Mouse (Mus musculus) C2C12 (cell line): ENCODE results near the gene Mettl17. TPM values are rescaled to one million over a fixed set of nuclear protein-coding genes. Genes with fewer than 3 reads are reported as not detected.
A peak's percentile ranks its signal among the peaks of the same experiment; 100 is the strongest.

Experiments used
- H3K27me3 ChIP-seq: one replicate; pipeline ENCODE4 v1.6.1; 2011; ENCODE audit not compliant: control insufficient read depth, insufficient read depth, insufficient read length
- H3K36me3 ChIP-seq: one replicate; pipeline ENCODE4 v1.6.1; 2011; ENCODE audit not compliant: control insufficient read depth, insufficient read depth
- H3K4me3 ChIP-seq: one replicate; pipeline ENCODE4 v1.5.1; 2011; ENCODE audit warnings: mild to moderate bottlenecking, control low read depth; ENCODE audit not compliant: poor library complexity, insufficient read depth, severe bottlenecking
- H3K79me2 ChIP-seq: one replicate; pipeline ENCODE4 v1.6.1; 2011; ENCODE audit not compliant: control insufficient read depth, insufficient read depth
- H3K79me3 ChIP-seq: one replicate; pipeline ENCODE4 v1.6.1; 2011; ENCODE audit warnings: low read depth, control low read depth
- H3ac ChIP-seq: one replicate; pipeline ENCODE3; 2011; ENCODE audit warnings: low read depth; ENCODE audit not compliant: control insufficient read depth, insufficient read length
- CEBPB ChIP-seq: IDR thresholded peaks from one replicate; pipeline ENCODE4 v1.6.1; 2011; ENCODE audit warnings: low read depth, mild to moderate bottlenecking, control low read depth, moderate library complexity
- CTCF ChIP-seq: IDR thresholded peaks from one replicate; pipeline ENCODE4 v1.5.1; 2011; ENCODE audit not compliant: control insufficient read depth, insufficient read depth, insufficient read length
- FOSL1 ChIP-seq: IDR thresholded peaks from one replicate; pipeline ENCODE4 v1.8.0; 2011; ENCODE audit warnings: mild to moderate bottlenecking, low read length; ENCODE audit not compliant: poor library complexity, insufficient read depth, severe bottlenecking
- MAX ChIP-seq: IDR thresholded peaks from one replicate; pipeline ENCODE4 v1.6.1; 2011; ENCODE audit warnings: mild to moderate bottlenecking, control low read depth
- MYOD1 ChIP-seq: IDR thresholded peaks from one replicate; pipeline ENCODE4 v1.6.1; 2011; ENCODE audit warnings: low read depth; ENCODE audit not compliant: control insufficient read depth, insufficient read length
- MYOG ChIP-seq: IDR thresholded peaks from one replicate; pipeline ENCODE4 v1.6.1; 2011; ENCODE audit not compliant: control insufficient read depth, insufficient read length; ENCODE audit errors: extremely low read depth
- USF1 ChIP-seq: IDR thresholded peaks from one replicate; pipeline ENCODE4 v1.6.1; 2011; ENCODE audit warnings: low read depth, mild to moderate bottlenecking, control low read depth, moderate library complexity
- polyA plus RNA-seq: library from polyadenylated mRNA; unstranded; fragments of >200 nt; fragmentation: generic; extraction: Trizol; gene quantifications from one replicate; pipeline ENCODE4 v1.2.1, GENCODE M21; 2012; ENCODE audit warnings: missing spikeins

Gene Mettl17
- polyA plus RNA-seq, 1 experiment = 20.1 TPM

DNA sequence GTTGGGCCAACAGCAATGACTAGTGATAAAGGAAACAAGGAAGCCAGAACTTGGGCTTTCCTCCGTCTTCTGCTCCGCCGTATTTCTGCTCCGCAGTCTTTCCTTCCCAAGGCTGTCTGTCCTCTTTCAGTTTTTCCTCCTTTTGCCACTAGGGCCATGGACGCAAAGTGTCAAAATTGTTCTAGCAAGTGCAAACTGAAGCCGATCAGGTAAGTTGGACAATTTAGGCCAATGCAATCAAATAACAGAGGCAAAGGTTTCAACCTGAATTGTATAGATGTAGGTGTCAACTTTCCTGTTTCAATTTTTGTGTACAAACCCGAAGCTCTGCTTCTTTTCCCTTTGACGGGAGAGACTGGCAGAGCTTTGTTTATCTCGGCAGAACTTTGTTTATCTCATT lies 45.3 kb downstream of the Mettl17 start:
- Histone ChIP-seq H3K79me2 (no peaks in the 10 kb centered on the region), H3ac (no peak overlapping the region), H3K79me3 (no peaks in the 10 kb centered on the region), H3K27me3 (no peaks in the 10 kb centered on the region), H3K36me3 (no peaks in the 10 kb centered on the region), H3K4me3 (no peak overlapping the region)
- TF ChIP-seq CEBPB (no peak), FOSL1 (no peak), CTCF (no peak), MAX (no peak), MYOG (no peak), MYOD1 (no peak), USF1 (no peak)

DNA sequence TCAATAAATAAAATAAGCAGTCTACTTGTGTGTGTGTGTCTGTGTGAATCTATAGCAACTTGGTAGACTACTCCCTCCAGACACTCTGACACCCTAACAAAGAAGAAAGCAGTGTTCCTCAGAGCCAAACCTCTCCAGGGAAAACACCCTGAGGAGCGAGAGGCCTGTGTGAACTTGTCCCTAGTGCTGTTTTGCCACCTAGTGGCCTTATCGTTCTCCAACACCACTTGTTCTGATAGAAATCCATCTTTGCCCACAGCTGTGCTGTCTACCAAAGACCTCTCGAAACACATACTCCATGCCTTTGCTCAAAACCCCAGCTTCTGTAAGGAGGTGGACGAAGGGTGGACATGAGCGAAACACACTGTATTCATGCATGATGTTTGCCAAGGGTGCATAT lies 46.2 kb downstream of the Mettl17 start:
- no peaks in the 10 kb centered on the region for H3K36me3 ChIP-seq
- H3K4me3 ChIP-seq = no peak overlapping the region

DNA sequence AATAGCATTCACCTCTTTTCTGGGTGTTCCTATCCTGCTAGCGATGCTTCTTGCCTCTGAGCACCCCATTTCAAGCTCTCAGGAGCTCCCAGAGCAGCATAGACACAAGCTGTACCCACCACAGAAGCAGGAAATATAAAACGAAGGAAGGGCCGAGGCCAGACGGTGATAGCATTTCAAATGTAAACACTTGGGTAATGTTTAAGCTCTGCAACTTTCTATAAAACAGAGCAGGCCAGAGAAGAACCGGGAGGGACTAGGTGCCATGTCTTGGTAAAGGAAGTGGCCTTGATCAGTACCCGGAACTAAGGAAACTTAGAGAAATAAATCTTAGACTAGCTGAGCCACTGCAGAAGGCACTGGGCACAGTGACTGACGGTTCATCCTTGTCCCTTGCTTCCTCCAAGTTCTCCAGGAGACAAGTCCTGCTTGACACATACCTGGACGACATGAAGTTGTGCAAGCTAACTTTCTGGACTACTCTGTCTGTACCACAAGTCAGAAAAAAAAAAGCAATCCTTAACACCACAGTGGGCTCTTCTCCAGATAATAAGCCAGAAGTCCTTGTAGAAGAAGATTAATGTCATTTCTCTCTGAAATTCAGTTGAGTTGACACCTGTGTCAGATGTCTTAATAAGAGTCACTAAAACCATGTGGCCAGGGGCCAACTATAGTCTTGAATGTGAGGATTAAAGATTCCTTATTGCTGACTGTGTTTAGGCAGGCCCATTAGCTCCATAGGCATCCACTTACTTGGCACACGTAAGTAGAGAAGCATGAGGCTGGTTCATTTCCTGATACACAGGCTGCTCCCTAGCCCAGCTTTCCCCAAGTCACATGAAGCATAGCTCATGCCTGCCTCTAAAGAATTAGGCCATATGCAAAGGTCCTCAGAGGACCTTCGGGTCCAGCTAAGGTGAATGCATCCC lies 47.7 kb downstream of the Mettl17 start:
- TF ChIP-seq USF1 = no peak
- no peak for TF ChIP-seq MYOD1
- no peak for TF ChIP-seq CEBPB
- TF ChIP-seq FOSL1 = no peak
- TF ChIP-seq MAX = no peak
- no peak for TF ChIP-seq MYOG
- TF ChIP-seq CTCF = no peak
- Histone ChIP-seq H3K79me3 (no peaks in the 10 kb centered on the region), H3K36me3 (no peaks in the 10 kb centered on the region), H3ac (no peak overlapping the region), H3K4me3 (no peak overlapping the region), H3K27me3 (no peaks in the 10 kb centered on the region), H3K79me2 (no peaks in the 10 kb centered on the region)

More for the DNA sequence above, 46.2 kb downstream of the Mettl17 start:
- H3ac ChIP-seq = no peak overlapping the region
- no peaks in the 10 kb centered on the region for H3K79me3 ChIP-seq
- TF ChIP-seq CTCF (peak; percentile 15), FOSL1 (no peak)
- no peaks in the 10 kb centered on the region for H3K79me2 ChIP-seq
- no peaks in the 10 kb centered on the region for H3K27me3 ChIP-seq

DNA sequence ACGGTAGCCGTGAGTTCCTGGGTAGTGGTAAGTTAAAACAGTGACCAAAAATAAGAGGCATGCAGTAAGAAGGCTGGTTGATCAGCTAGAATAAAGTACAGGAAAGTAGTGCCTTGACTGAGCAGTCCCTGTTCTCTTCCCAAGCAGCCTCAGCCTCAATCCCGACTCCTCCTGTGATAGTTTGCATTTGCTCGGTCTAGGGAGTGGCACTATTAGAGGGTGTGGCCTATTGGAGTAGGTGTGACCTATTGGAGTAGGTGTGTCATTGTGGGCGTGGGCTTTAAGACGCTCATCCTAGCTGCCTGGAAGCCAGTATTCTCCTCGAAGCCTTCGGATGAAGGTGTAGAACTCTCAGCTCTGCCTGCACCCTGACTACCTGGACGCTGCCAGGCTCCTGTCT lies 54.4 kb downstream of the Mettl17 start:
- no peaks in the 10 kb centered on the region for H3K36me3 ChIP-seq
- H3K4me3 ChIP-seq = no peak overlapping the region
- H3K79me3 ChIP-seq = no peaks in the 10 kb centered on the region
- no peaks in the 10 kb centered on the region for H3K27me3 ChIP-seq
- H3K79me2 ChIP-seq = no peaks in the 10 kb centered on the region
- H3ac ChIP-seq = no peak overlapping the region
- TF ChIP-seq CTCF = no peak
- no peak for TF ChIP-seq FOSL1
- no peak for TF ChIP-seq USF1
- TF ChIP-seq MYOG = no peak
- TF ChIP-seq CEBPB = no peak
- no peak for TF ChIP-seq MAX
- TF ChIP-seq MYOD1 = no peak

DNA sequence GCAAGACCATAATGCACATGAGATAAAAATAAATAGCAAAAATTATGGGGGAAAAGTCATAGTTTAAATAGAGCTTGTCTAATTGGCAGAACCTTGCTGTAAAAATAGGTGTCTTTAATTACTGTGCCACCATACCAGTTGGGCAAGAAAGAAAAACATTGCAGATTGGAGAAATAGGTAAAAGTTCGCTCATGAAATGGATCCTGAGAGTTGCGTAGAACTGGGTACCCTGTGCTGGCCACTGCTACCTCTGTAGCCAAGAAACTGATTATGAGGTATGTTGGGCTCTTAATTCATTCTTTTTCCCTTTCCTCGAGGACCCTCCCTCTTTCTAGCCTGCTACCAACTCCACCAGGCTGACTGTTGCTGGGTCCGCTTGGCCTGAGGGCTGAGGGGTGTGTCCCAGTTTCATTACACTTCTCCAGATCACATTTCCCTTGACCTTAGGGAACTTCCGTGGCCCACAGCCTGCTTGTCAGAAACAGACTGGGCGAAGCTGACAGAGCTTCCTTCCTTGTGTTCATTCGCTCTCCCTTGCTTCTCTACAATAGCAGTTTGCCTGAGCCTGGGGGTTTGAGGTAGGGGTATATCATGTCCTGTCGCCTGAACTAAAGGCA lies 56.4 kb downstream of the Mettl17 start:
- TF ChIP-seq USF1 (no peak), CEBPB (no peak), FOSL1 (no peak), MAX (no peak), MYOG (no peak), MYOD1 (no peak), CTCF (no peak)
- no peaks in the 10 kb centered on the region for H3K79me2 ChIP-seq
- H3K36me3 ChIP-seq = no peaks in the 10 kb centered on the region
- H3K79me3 ChIP-seq = no peaks in the 10 kb centered on the region
- no peak overlapping the region for H3ac ChIP-seq
- H3K27me3 ChIP-seq = no peaks in the 10 kb centered on the region
- H3K4me3 ChIP-seq = no peak overlapping the region

DNA sequence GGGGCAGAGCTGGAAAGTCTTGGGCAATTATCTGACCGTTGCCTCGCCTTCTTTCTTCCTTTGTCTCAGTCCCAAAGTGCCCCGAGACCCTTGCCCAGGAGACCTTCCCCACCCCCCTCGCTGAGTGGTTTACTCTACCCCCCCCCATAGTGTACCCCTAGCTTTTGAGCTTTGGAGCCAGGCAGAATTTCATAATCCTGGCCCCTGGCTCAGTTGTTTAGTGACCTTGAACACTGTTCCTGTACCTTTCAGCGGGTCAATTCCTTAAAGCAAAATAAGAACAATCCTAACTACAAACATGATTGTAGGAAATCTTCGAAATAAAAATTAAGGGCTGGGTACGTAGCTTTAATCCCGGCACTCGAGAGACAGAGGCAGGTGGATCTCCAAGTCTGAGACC lies 56.9 kb downstream of the Mettl17 start:
- H3K79me3 ChIP-seq = no peaks in the 10 kb centered on the region
- H3K4me3 ChIP-seq = no peak overlapping the region
- H3K36me3 ChIP-seq = no peaks in the 10 kb centered on the region
- H3ac ChIP-seq = no peak overlapping the region
- H3K27me3 ChIP-seq = no peaks in the 10 kb centered on the region
- TF ChIP-seq MAX = no peak
- TF ChIP-seq USF1 = no peak
- no peak for TF ChIP-seq CTCF
- no peaks in the 10 kb centered on the region for H3K79me2 ChIP-seq
